Mouse (Mus musculus) left cerebral cortex, postnatal 36 days (tissue): ENCODE measurements around the gene Trp53bp1. TPM values are rescaled to one million over a fixed set of nuclear protein-coding genes. Genes with fewer than 3 reads are reported as not detected.
A peak's percentile ranks its signal among the peaks of the same experiment; 100 is the strongest.

Experiments used
- DNase-seq, 2 experiments: peaks; one replicate each; pipeline ENCODE4 v3.0.0; 2021 to 2022; ENCODE audit warnings: low spot score in 2 of 2, mixed read lengths in 1 of 2
- intact Hi-C: fragments of 180-260 bp; cut with DNase I; formaldehyde crosslinking; loops from one replicate; pipeline ENCODE4 v1.15.1; 2025
- total RNA-seq, 2 experiments: library from RNA; stranded (reverse); gene quantifications; 2 replicates each; pipeline ENCODE4 v1.2.3; 2021

Trp53bp1 gene
- total RNA-seq, 2 experiments from 2014 or later: 125 to 148 TPM

DNA sequence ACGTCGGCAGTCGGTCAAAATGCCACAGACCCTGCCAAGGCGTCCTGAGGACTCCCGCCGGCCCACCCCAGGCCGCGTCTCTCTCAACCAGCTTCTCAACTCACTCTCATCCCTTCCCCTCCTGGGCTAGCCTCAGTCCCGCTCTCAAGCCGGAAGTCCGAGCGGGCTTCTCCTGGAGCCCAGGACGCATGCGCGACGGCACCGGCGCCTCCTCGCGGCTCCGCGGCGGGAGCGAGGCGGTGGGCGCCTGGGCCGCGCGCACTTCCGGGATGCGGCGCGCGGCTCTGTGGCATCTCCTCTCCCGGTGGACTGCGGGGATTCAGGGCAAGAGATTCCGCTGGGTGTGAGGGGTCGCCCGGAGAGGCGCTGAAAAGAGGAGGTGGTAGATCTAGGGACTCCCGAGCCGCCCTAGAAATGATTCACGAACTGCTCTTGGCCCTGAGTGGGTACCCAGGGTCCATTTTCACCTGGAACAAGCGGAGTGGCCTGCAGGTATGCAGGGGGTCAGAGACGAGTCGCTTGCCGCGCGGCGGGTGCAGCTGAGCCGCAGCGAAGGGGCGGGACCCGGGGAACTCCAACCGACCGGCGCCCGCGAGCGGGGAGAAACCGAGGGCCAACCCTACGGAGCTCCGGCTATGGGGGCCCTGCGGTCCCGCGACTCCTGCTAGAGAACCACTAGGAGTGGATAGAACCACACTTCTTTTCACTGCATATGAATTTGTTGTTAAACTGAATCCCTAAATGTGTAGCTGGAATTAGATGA is 100.0 kb downstream of the Trp53bp1 start, which contains the start of gene Zscan29:
Zscan29 (minus strand) TSS at position 146 of the 763 bp plus-strand sequence.
- intact Hi-C loops: loop anchor here (5.0 kb wide), 1 partner anchor 126 kb away; no protein-coding TSS in a partner anchor
- peak; percentile 85 to 87 for DNase-seq

- no peak for DNase-seq
- intact Hi-C loops: loop anchor here (5.0 kb wide), 1 partner anchor 127 kb away; no protein-coding TSS in a partner anchor
Observed at GRCm38 (mm10) chr2:121170481-121170971, 100.7 kb downstream of the Trp53bp1 start, which contains the start of gene Tubgcp4. Gene Tubgcp4 (plus strand): TSS chr2:121170654.

DNA sequence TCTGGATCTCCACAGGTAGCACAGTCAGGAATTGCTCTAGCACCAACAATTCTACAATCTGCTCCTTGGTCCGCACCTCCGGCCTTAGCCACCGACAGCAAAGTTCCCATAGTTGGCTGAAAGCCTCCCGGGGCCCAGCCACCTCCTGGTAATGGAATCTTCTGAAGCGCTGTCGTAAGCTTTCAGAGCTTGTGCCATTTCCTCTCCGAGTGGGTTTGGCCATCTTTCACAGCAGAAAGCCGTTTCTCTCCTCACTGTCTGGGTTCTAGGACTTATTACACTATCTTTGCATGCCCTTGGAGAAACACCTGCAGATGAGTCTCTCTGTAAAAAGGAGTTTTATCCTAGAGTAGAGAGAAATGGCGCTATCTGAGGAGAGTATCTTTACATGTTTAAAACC is 101.3 kb downstream of the Trp53bp1 start:
- intact Hi-C loops: loop anchor here (5.0 kb wide), 1 partner anchor 127 kb away; no protein-coding TSS in a partner anchor
- peak; percentile 11 to 18 for DNase-seq

DNA sequence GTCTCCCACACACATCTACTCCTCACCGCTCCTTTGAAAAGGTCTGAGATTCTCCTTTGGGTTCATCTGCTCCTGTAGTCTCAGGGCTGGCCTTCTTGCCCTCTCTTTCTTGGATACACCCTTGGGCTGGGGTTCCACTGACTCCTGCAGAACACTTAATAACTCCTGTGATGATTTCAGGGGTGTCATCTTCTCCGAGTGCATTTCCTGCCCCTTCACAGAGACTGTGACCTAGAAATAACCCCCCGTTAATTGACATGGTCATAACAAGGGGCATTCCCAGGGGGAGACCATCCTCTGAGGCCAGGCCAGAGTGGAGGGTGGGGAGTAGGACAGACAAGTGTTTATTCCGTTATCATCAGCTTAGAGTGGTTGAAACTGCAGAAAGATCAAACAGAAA is 102.0 kb downstream of the Trp53bp1 start:
- no peak for DNase-seq
- intact Hi-C loops: no loop called here

- DNase-seq: no peak
- intact Hi-C loops: no loop called here
Observed at GRCm38 (mm10) chr2:121153100-121153499, 118.1 kb downstream of the Trp53bp1 start.

- no peak for DNase-seq
- intact Hi-C loops: no loop called here
Observed at GRCm38 (mm10) chr2:121149679-121150078, 121.5 kb downstream of the Trp53bp1 start.

Other genes with a start within 250 kb of the Trp53bp1 start
- not detected for gene Epb42, start 234.3 kb downstream of the Trp53bp1 start, total RNA-seq
- not detected for gene Tgm5, start 185.6 kb downstream of the Trp53bp1 start, total RNA-seq
- gene Tgm7, start 161.6 kb downstream of the Trp53bp1 start, total RNA-seq: under 1 TPM in 1 of 2 experiments, not detected in 1; 0.25 TPM
- 10 to 100 TPM; 16.6 to 19.9 TPM for gene Adal, start 131.0 kb downstream of the Trp53bp1 start, total RNA-seq
- 1 to 10 TPM; 7.0 to 9.4 TPM for gene Lcmt2, start 130.8 kb downstream of the Trp53bp1 start, total RNA-seq
- 10 to 100 TPM; 35.8 to 56.6 TPM for gene Tubgcp4, start 100.8 kb downstream of the Trp53bp1 start, total RNA-seq
- 1 to 10 TPM; 5.8 to 7.0 TPM for gene Zscan29, start 100.3 kb downstream of the Trp53bp1 start, total RNA-seq
- 100 to 1,000 TPM; 594 to 651 TPM for gene Map1a, start 18.2 kb upstream of the Trp53bp1 start, total RNA-seq
- 100 to 1,000 TPM; 105 to 126 TPM for gene Ppip5k1, start 84.0 kb upstream of the Trp53bp1 start, total RNA-seq
- 100 to 1,000 TPM; 350 to 364 TPM for gene Ckmt1, start 86.3 kb upstream of the Trp53bp1 start, total RNA-seq
- gene Strc, start 115.8 kb upstream of the Trp53bp1 start, total RNA-seq: under 1 TPM; 0.23 to 0.30 TPM
- 100 to 1,000 TPM; 172 to 201 TPM for gene Pdia3, start 142.4 kb upstream of the Trp53bp1 start, total RNA-seq
- 1 to 10 TPM; 3.4 to 5.3 TPM for gene Catsper2, start 142.4 kb upstream of the Trp53bp1 start, total RNA-seq
- under 1 TPM in 1 of 2 experiments, not detected in 1; 0.20 TPM for gene Ell3, start 172.9 kb upstream of the Trp53bp1 start, total RNA-seq
- gene Serf2, start 177.8 kb upstream of the Trp53bp1 start, total RNA-seq: 100 to 1,000 TPM; 171 to 191 TPM
- 10 to 100 TPM; 20.3 to 22.6 TPM for gene Hypk, start 181.9 kb upstream of the Trp53bp1 start, total RNA-seq
- under 1 TPM; 0.27 to 0.39 TPM for gene Serinc4, start 185.4 kb upstream of the Trp53bp1 start, total RNA-seq
- gene Mfap1b, start 202.7 kb upstream of the Trp53bp1 start, total RNA-seq: 10 to 100 TPM; 40.1 to 42.3 TPM
- 10 to 100 TPM; 33.0 to 34.3 TPM for gene Mfap1a, start 235.3 kb upstream of the Trp53bp1 start, total RNA-seq
- gene Wdr76, start 235.3 kb upstream of the Trp53bp1 start, total RNA-seq: 1 to 10 TPM; 4.7 to 4.9 TPM